8 mouse cellular contexts compared by ENCODE assay signal in genomic region chr16:56028722-56029551, GRCm38 (mm10). TPM values are rescaled to one million over a fixed set of nuclear protein-coding genes. Genes with fewer than 3 reads are reported as not detected.
DNase-seq lines count a peak whose midpoint lies in the region; ATAC-seq and TF ChIP-seq lines count a peak whose summit lies in the region.

No protein-coding gene starts in this region.

- ATAC-seq in intestine, embryonic 15.5 days = peak; percentile 94
- peak; percentile 88 for ATAC-seq in stomach, embryonic 16.5 days (ENCODE audit: insufficient read depth, low FRiP score)

- H3K27me3 ChIP-seq in kidney, adult 2 months (replicated peaks; ENCODE audit: control insufficient read depth, insufficient read depth, low read length) = no peaks in the 10 kb centered on the region
- no peaks in the 10 kb centered on the region for H3K27me3 ChIP-seq in intestine, embryonic 15.5 days (replicated peaks)
- H3K27me3 ChIP-seq in stomach, embryonic 16.5 days (ENCODE audit: control insufficient read depth, insufficient read depth, low read length) = no peaks in the 10 kb centered on the region

- peak overlapping the region; percentile 97 for H3K4me3 ChIP-seq in kidney, adult 2 months (ENCODE audit: insufficient read depth, low read depth, low read length)
- peak overlapping the region; percentile 95 for H3K4me3 ChIP-seq in embryonic fibroblast, embryonic 13.5 days (ENCODE audit: insufficient read depth, low read length)
- H3K4me3 ChIP-seq in intestine, embryonic 15.5 days (replicated peaks) = peak overlapping the region; percentile 88
- H3K4me3 ChIP-seq in stomach, embryonic 16.5 days (replicated peaks; ENCODE audit: low read length) = peak overlapping the region; percentile 90

- TF ChIP-seq POLR2A in kidney, adult 2 months (IDR thresholded peaks at IDR 0.05; ENCODE audit: low read depth, low read length) = no peak
- TF ChIP-seq POLR2A in embryonic fibroblast, embryonic 13.5 days (IDR thresholded peaks at IDR 0.05; ENCODE audit: low read depth, low read length) = no peak; the same call in 1 of the 2 replicates

- under 1% methylated on average over 62 of the region's 62 CpGs for WGBS in kidney, adult 2 months
- under 1% methylated on average over 62 of the region's 62 CpGs for WGBS in intestine, embryonic 15.5 days
- under 1% methylated on average over 62 of the region's 62 CpGs for WGBS in stomach, embryonic 16.5 days

- TF ChIP-seq CTCF in kidney, adult 2 months (conservative IDR thresholded peaks at IDR 0.05; ENCODE audit: insufficient read depth, insufficient read length, low read depth, low read length) = no peak
- TF ChIP-seq CTCF in embryonic fibroblast, embryonic 13.5 days (IDR thresholded peaks at IDR 0.05; ENCODE audit: borderline replicate concordance, insufficient read depth, low read length) = no peak

- peak overlapping the region; percentile 95 for H3K9ac ChIP-seq in intestine, embryonic 15.5 days
- peak overlapping the region; percentile 98 for H3K9ac ChIP-seq in stomach, embryonic 16.5 days (ENCODE audit: low read length)

- peak; percentile 80 for DNase-seq in kidney, adult 2 months
- no peak for DNase-seq in kidney, adult 9 months
- DNase-seq in MN1 (ENCODE audit: low spot score) = peak; percentile 40
- peak; percentile 57 for DNase-seq in lung, postnatal 36 days
- no peak for DNase-seq in cerebellum, adult 8-10 months

- no peaks in the 10 kb centered on the region; the same call in none of the 2 replicates for H3K36me3 ChIP-seq in kidney, adult 2 months (ENCODE audit: control insufficient read depth, insufficient read depth, low read length)
- H3K36me3 ChIP-seq in intestine, embryonic 15.5 days = no peaks in the 10 kb centered on the region
- H3K36me3 ChIP-seq in stomach, embryonic 16.5 days (ENCODE audit: control insufficient read depth, insufficient read depth, low read length) = peaks cover 15% of the 10 kb centered on the region; the same call in 1 of the 2 replicates

- peak overlapping the region; percentile 62 for H3K4me2 ChIP-seq in intestine, embryonic 15.5 days (replicated peaks)
- H3K4me2 ChIP-seq in stomach, embryonic 16.5 days (ENCODE audit: low read depth, low read length) = peak overlapping the region; percentile 86

- H3K4me1 ChIP-seq in kidney, adult 2 months (ENCODE audit: control insufficient read depth, insufficient read depth, low read length) = no peaks in the 10 kb centered on the region; the same call in 1 of the 2 replicates
- peaks cover 5% of the 10 kb centered on the region for H3K4me1 ChIP-seq in embryonic fibroblast, embryonic 13.5 days (ENCODE audit: control insufficient read depth, insufficient read depth, low read length)
- 0 out of 2 replicates have a peak, but pooled peaks cover 4% of the 10 kb centered on the region for H3K4me1 ChIP-seq in intestine, embryonic 15.5 days (replicated peaks)
- H3K4me1 ChIP-seq in stomach, embryonic 16.5 days (ENCODE audit: control insufficient read depth, insufficient read depth, low read length) = peaks cover 13% of the 10 kb centered on the region

- no peaks in the 10 kb centered on the region for H3K9me3 ChIP-seq in intestine, embryonic 15.5 days
- no peaks in the 10 kb centered on the region for H3K9me3 ChIP-seq in stomach, embryonic 16.5 days (replicated peaks; ENCODE audit: control insufficient read depth, low read length)

- H3K27ac ChIP-seq in kidney, adult 2 months (ENCODE audit: insufficient read depth, low read depth, low read length) = peak overlapping the region; percentile 53
- peak overlapping the region; percentile 34 for H3K27ac ChIP-seq in embryonic fibroblast, embryonic 13.5 days (ENCODE audit: insufficient read depth, low read length)
- H3K27ac ChIP-seq in intestine, embryonic 15.5 days = peak overlapping the region; percentile 85
- peak overlapping the region; percentile 90 for H3K27ac ChIP-seq in stomach, embryonic 16.5 days (ENCODE audit: low read length)

RNA-seq across cellular contexts. Expression of gene Pcnp, which starts 0.6 kb away (rescaled TPM):
- 16.3 and 24.6 TPM in 2 replicates for polyA plus RNA-seq in kidney, adult 2 months (2012; rRNA removed)
- polyA plus RNA-seq in embryonic fibroblast, embryonic 13.5 days (2011; ENCODE audit: insufficient read length, low read depth, missing spikeins) = 179 and 181 TPM in 2 replicates
- 189 and 209 TPM in 2 replicates for polyA plus RNA-seq in intestine, embryonic 15.5 days (2015; fragmentation: Nextera tagmentation; extraction: Ambion mirVana)
- 200 and 216 TPM in 2 replicates for polyA plus RNA-seq in stomach, embryonic 16.5 days (2015; fragmentation: Nextera tagmentation; extraction: Ambion mirVana)

RNA-seq across cellular contexts. Expression of gene Trmt10c, which starts 8.7 kb away (rescaled TPM):
- polyA plus RNA-seq in kidney, adult 2 months (2012; rRNA removed) = 2.9 and 3.3 TPM in 2 replicates
- 13.6 and 15.1 TPM in 2 replicates for polyA plus RNA-seq in embryonic fibroblast, embryonic 13.5 days (2011; ENCODE audit: insufficient read length, low read depth, missing spikeins)
- polyA plus RNA-seq in intestine, embryonic 15.5 days (2015; fragmentation: Nextera tagmentation; extraction: Ambion mirVana) = 26.4 and 32.3 TPM in 2 replicates
- polyA plus RNA-seq in stomach, embryonic 16.5 days (2015; fragmentation: Nextera tagmentation; extraction: Ambion mirVana) = 22.6 and 28.5 TPM in 2 replicates

RNA-seq across cellular contexts. Expression of gene Senp7, which starts 19.2 kb away (rescaled TPM):
- polyA plus RNA-seq in kidney, adult 2 months (2012; rRNA removed) = 2.9 and 3.1 TPM in 2 replicates
- 22.7 and 33.2 TPM in 2 replicates for polyA plus RNA-seq in embryonic fibroblast, embryonic 13.5 days (2011; ENCODE audit: insufficient read length, low read depth, missing spikeins)
- polyA plus RNA-seq in intestine, embryonic 15.5 days (2015; fragmentation: Nextera tagmentation; extraction: Ambion mirVana) = 21.3 and 21.6 TPM in 2 replicates
- 27.0 and 27.3 TPM in 2 replicates for polyA plus RNA-seq in stomach, embryonic 16.5 days (2015; fragmentation: Nextera tagmentation; extraction: Ambion mirVana)

RNA-seq across cellular contexts. Expression of gene Zbtb11, which starts 55.3 kb away (rescaled TPM):
- polyA plus RNA-seq in kidney, adult 2 months (2012; rRNA removed) = 2.9 and 3.2 TPM in 2 replicates
- polyA plus RNA-seq in embryonic fibroblast, embryonic 13.5 days (2011; ENCODE audit: insufficient read length, low read depth, missing spikeins) = 15.5 and 15.9 TPM in 2 replicates
- polyA plus RNA-seq in intestine, embryonic 15.5 days (2015; fragmentation: Nextera tagmentation; extraction: Ambion mirVana) = 14.2 and 15.3 TPM in 2 replicates
- 14.8 and 15.8 TPM in 2 replicates for polyA plus RNA-seq in stomach, embryonic 16.5 days (2015; fragmentation: Nextera tagmentation; extraction: Ambion mirVana)

Comparison
In these comparisons a context has a peak if more than half of its experiments do, and no peak if none do; other contexts are left out.
1. DNase-seq: peak in kidney, adult 2 months (single experiment), MN1 (single experiment) and lung, postnatal 36 days (single experiment); none in kidney, adult 9 months (single experiment) and cerebellum, adult 8-10 months (single experiment).
2. H3K27ac ChIP-seq: peak in every context shown above with its lines; median percentile 90 in stomach, embryonic 16.5 days; 85 in intestine, embryonic 15.5 days; 53 in kidney, adult 2 months; 34 in embryonic fibroblast, embryonic 13.5 days.
3. Peak in every context shown above with its lines, with median percentiles within 50 percentile points of each other: H3K4me3 ChIP-seq.